Mouse (Mus musculus) embryo, embryonic 10.5 days (tissue): ENCODE measurements at regions not wholly inside any gene's neighbourhood (a gene's known extent, or its start where the extent isn't known, plus 50 kb on each side); places are given as distances from the start of the nearest gene placed in this dataset.

ENCODE experiments used
- DNase-seq: peaks from one replicate; pipeline ENCODE4 v3.0.0-alpha.2; 2015; ENCODE audit warnings: low spot score

DNA sequence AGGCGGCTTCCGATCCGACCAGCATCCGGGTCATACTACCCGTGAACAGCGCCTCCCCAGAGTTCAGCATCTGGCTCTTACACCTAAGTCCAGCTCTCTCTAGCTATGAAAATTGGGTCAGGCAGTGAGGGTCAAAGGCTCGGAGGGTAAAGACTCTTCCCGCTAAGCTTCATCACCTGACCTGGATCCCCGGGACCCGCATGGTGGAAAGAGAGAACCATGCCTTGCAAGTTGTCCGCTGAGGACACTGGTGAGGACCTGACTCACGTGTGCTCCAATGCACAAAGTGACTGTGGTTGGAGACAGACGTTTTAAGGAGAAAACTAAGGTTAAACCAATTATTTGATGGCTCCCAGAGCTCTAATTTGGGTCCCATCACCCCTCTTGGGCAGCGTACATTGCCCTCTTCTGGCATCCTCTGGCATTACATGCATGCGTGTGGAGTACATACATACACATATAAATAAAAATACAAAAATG, 74.6 kb upstream of the Sall4 start:
- DNase-seq, result peak; percentile 82

DNA sequence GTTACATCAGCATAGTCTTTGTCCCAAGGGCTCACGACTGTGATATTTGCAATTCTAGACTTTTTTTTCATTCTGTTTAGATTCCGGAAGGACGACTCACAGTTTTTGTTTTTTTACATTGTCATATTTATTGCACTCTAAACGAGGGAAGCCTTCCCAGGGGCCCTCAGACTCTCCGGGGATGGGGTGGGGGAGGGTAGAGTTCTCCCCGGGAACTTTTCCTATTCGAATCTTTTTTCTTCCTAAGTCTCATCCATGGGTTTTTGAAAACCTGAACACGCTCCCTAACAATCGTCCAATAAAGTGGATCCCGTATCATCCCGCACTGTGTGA, 73.9 kb upstream of the Sall4 start:
- peak; percentile 55 for DNase-seq

DNA sequence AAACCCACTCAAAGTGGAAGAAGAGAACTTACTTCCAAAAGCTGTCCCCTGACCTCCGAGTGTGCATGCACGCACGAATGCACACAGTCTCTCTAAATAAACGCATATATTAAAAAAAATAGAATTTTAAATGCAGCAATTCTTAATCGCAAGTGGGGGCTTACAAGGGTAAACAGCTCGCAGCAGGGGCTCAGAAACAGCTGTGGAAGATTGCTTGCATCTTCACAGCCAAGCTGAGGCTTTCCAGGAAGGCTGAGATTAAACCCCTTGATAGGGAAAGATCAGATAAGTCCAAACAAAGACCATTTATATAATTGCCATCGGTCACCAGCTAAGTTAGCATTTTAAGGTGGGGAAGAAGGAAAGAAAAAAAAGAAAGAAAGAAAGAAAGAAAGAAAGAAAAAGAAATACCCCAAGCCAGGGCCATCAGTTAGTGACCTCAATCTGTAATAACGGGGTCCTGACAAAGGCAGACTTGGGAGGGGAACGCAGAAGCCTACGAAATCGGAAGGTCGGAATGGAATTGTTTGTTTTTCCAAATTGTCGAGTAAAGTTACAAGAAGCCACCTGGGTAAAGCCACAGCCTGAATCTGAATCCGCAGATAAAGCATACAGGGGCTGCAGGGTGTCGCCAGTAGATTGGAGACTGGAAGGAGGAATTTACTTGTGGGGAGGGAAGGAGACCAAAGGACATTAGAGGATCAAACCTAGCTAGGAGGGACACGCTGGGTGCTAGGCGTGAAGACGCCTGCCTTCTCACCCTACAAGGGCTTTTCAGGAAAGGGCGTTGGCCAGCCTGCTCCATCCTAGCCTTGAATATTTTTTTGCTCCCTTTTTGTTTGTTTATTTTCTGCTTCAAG, 73.3 kb upstream of the Sall4 start:
- peak; percentile 62 for DNase-seq

DNA sequence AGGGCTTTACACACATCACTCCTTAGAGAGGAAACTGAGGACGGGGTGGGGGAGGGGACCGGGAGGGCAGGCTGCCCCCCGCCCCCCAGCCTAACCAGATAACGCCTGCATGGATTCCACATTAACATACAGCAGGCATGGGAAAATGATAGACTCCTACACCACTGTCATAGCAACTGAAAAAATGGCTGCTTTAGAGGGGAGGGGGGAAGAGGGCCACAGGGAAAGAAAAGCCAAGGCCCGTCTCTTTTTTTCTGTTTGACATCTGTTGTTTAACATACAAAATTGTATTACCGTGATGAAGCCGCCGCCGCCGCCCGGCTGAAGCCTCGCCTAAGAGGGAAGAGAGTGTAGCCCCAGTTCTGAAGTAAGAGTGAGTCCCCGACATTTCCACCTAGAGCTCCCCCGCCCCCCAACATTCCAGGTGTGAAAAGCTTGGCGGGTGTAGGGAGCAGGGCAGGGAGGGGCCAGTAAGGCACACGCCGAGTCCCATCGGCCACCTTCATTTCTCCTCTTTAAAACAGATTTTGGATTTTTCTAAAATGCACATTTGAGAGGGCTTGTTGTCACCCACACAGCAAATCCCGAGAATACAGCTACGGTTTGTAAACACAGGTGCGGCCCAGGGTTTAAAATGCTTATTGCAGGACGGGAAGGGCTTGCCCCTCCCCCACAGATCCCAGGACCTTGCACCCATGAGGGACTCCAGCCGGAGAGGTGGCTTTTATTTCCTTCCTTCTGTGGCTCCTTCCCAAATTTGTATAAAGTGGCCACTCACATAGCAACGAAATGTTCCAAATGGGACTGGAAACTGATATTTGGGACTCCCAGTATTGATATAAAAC, 72.3 kb upstream of the Sall4 start:
- DNase-seq, result peak; percentile 79

DNA sequence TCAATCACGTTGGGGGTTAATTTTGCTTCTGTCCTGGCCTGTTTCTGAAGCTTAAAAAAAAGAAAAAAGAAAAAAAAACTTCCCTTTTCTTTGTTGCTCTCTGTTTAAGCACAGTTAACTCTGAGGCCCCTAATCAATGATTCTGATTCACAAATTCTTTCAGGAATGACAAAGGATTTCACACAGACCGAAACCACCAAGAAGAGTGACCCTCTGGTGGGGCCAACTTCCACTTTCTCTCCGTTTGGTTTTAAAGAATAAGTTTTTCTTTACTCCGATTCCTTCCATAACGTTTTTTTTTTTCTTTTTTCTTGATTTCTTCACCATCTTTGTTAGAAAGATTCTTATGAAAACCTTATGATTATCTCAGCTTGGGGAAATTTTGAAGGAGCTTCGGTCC, 71.5 kb upstream of the Sall4 start:
- DNase-seq, result no peak

DNA sequence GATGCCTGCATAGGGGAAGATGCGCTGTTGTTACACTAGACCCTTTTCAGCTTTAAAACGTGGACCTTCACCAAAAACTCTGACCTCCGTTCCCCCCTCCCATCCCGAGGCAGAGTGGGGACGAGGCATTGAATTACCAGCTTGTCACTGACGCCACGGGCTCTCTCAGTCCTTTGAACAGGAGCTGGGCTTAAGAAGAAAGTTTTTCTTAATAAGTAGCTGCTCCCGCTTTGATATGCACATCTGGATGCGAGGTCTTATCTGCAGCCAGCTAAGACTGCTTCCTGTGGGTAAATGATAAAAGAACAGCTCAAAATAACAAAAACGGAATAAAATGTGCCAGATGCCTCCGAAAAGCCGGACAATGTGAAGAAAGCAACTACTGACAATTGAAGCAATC, 70.9 kb upstream of the Sall4 start:
- peak; percentile 82 for DNase-seq

DNA sequence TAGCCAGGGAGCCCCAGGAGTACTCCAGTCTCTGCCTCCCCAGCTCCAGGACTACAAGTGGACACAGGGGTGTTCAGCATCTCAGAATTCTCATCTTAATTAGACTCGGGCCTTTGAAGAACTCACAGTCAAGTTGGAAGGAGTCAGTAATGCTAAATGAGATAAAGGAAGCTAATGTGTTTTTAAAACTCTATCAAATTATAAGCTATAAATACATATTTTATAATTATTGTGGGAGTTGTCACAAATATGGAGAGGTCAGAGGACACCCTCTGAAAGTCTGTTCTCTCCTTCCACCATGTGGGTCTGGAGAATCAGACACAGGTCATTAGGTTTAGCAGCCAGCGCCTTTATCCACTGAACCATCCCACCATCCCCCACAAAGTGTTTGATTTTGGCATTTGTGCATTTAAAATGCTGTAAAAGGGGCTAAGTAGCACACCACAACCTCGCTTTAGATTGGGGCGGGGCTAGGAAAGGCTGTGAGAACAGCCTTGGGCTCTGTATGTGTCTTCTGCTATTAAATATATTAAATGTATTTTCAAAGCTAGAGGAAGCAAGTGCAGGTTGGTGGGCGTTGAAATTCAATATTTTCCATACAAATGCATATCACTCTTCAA, 70.3 kb upstream of the Sall4 start:
- peak; percentile 69 for DNase-seq

DNA sequence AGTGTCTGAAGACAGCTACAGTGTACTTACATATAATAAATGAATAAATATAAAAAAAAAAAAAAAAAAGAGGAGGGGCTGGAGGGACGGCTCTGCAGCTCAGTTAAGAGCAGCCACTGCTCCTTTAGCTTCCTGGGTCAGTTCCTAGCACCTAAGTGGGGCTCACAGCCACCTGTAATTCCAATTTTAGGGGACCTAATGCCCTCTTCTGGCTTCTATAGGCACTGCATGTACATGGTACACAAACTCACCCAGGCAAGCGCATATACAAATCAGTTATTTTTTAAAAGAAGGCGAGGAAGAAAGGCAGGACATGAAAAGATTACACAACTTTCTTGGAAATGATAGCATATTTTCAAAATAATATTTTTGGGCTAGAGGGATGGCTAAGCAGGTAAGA, 67.0 kb upstream of the Sall4 start:
- no peak for DNase-seq

DNA sequence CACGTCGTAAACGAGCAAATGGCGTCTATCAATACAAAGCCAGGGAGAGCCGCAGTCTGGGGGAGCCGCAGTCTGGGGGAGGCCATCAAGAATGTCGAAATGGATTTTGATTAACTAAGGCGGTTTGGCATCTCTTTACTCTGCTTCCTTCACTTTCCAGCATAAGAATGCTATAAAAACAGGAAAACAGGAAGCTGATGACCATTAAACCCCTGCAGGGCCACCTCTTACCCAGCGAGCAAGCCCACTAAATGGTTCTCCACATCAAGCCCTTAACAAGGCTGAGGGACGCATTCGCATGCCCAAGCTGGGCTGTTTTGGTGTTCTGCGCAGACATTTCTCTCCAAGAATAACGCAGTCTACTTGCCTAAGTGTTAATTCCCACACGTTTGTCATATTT, 64.0 kb upstream of the Sall4 start:
- no peak for DNase-seq

DNA sequence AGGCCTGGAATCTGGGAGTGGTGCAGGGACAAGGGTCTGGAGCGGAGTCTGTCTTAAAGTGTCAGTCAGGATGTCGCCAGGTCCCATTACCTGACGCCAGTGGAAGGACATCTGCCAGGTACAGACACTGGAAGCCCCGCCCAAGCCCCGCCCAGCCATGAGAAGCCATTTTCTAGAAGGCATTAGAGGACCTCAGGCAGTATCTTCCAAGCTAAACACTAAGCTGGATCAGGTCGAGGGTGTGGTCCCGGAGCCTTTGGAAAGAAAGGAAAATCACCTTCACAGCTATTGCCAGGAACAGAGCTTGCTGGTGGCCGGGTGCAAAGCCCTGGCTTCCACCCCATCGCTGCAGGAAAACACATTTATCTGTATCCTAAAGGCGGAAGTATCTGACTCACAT, 52.9 kb upstream of the Sall4 start:
- DNase-seq, result no peak
